Mouse (Mus musculus) lung, postnatal 0 days (tissue): ENCODE results near the gene Polrmt. TPM values are rescaled to one million over a fixed set of nuclear protein-coding genes. Genes with fewer than 3 reads are reported as not detected.

Experiments used
- ATAC-seq: fragments of 200-750 bp; cut with Nextera tagmentation; 2 replicates; pipeline ENCODE4 v1.8.0; 2017; ENCODE audit warnings: moderate library complexity
- DNase-seq: peaks from one replicate; pipeline ENCODE4 v3.0.0-alpha.2; 2016; ENCODE audit warnings: low spot score
- H3K27ac ChIP-seq: fragments of 300-500 bp; sonication (generic); 2 replicates; pipeline ENCODE4 v1.5.1; 2014; ENCODE audit warnings: antibody characterized with exemption, mild to moderate bottlenecking, low read length, mixed read lengths
- H3K27me3 ChIP-seq: fragments of 300-500 bp; sonication (generic); replicated peaks from 2 replicates; pipeline ENCODE4 v1.6.1; 2014; ENCODE audit warnings: low read length, mixed read lengths; ENCODE audit not compliant: insufficient read depth
- H3K36me3 ChIP-seq: fragments of 300-500 bp; sonication (generic); 2 replicates; pipeline ENCODE4 v1.6.1; 2014; ENCODE audit warnings: low read length, mixed read lengths; ENCODE audit not compliant: insufficient read depth
- H3K4me1 ChIP-seq: fragments of 300-500 bp; sonication (generic); 2 replicates; pipeline ENCODE4 v1.6.1; 2014; ENCODE audit warnings: antibody characterized with exemption, low read depth, low read length, mixed read lengths; ENCODE audit not compliant: insufficient read depth
- H3K4me2 ChIP-seq: fragments of 300-500 bp; sonication (generic); replicated peaks from 2 replicates; pipeline ENCODE4 v1.6.1; 2014; ENCODE audit warnings: low read depth, mild to moderate bottlenecking, low read length, moderate library complexity, mixed read lengths
- H3K4me3 ChIP-seq: fragments of 300-500 bp; sonication (generic); 2 replicates; pipeline ENCODE4 v1.5.1; 2014; ENCODE audit warnings: low read depth, low read length
- H3K9ac ChIP-seq: fragments of 300-500 bp; sonication (generic); replicated peaks from 2 replicates; pipeline ENCODE4 v1.6.1; 2014; ENCODE audit warnings: low read depth, mild to moderate bottlenecking
- H3K9me3 ChIP-seq: fragments of 300-500 bp; sonication (generic); 2 replicates; pipeline ENCODE4 v1.6.1; 2016; ENCODE audit warnings: low read length, mixed read lengths
- CTCF ChIP-seq: IDR thresholded peaks from 2 replicates; pipeline ENCODE4 v1.5.1; 2016; ENCODE audit warnings: antibody characterized with exemption, mild to moderate bottlenecking
- EP300 ChIP-seq: IDR thresholded peaks from 2 replicates; pipeline ENCODE4 v1.6.1; 2016; ENCODE audit warnings: antibody characterized with exemption, mild to moderate bottlenecking, control low read depth
- WGBS: fragments of 180-500 bp; shearing (Covaris S2); extraction: QIAGEN DNeasy Blood & Tissue Kit; methylation state at CpG from one replicate; pipeline ENCODE4 v1.1.7; 2014; 5-methylcytosine and 5-hydroxymethylcytosine counted together
- polyA plus RNA-seq: library from polyadenylated mRNA; unstranded; fragments of >200 nt; fragmentation: Nextera tagmentation; extraction: Ambion mirVana; gene quantifications from 2 replicates; pipeline ENCODE4 v1.2.1, GENCODE M21; 2015

The Polrmt gene
- polyA plus RNA-seq, 1 experiment from 2014 or later: 22.4 TPM

GRCm38 (mm10) chr10:79768400-79768799 lies 22.0 kb upstream of the Polrmt start:
- H3K27ac ChIP-seq: 0 out of 2 replicates have a peak overlapping the region, but pooled peaks have one; percentile 20
- H3K36me3 ChIP-seq: no peaks in the 10 kb centered on the region
- DNase-seq: peak; percentile 74
- H3K4me2 ChIP-seq: no peak overlapping the region
- H3K4me1 ChIP-seq: peaks cover 8% of the 10 kb centered on the region
- no peaks in the 10 kb centered on the region for H3K9me3 ChIP-seq
- no peak for ATAC-seq
- WGBS: under 1% methylated on average over 5 of the region's 5 CpGs
- H3K9ac ChIP-seq: no peak overlapping the region
- H3K4me3 ChIP-seq: no peak overlapping the region
- H3K27me3 ChIP-seq: no peaks in the 10 kb centered on the region
- TF ChIP-seq CTCF: peak; percentile 98
- TF ChIP-seq EP300: no peak

GRCm38 (mm10) chr10:79767372-79768244 lies 21.2 kb upstream of the Polrmt start:
- Histone ChIP-seq H3K36me3 (no peaks in the 10 kb centered on the region), H3K4me3 (peak overlapping the region; percentile 81), H3K27ac (peak overlapping the region; percentile 85), H3K4me2 (peak overlapping the region; percentile 70), H3K27me3 (no peaks in the 10 kb centered on the region), H3K4me1 (peaks cover 8% of the 10 kb centered on the region), H3K9me3 (no peaks in the 10 kb centered on the region), H3K9ac (0 out of 2 replicates have a peak overlapping the region, but pooled peaks have one; percentile 32)
- no peak for TF ChIP-seq EP300
- no peak for TF ChIP-seq CTCF
- DNase-seq (peak; percentile 93), ATAC-seq (peak; percentile 68)
- 8% methylated on average over 40 of the region's 40 CpGs for WGBS

GRCm38 (mm10) chr10:79766508-79767325 lies 20.3 kb upstream of the Polrmt start, which contains the start of gene Rnf126:
Gene Rnf126 (minus strand): TSS chr10:79766952.
- peak; percentile 99 for DNase-seq
- ATAC-seq: peak; percentile 94
- Histone ChIP-seq H3K9ac (peak within 1 kb of the TSS; percentile 62), H3K27me3 (no peaks in the 10 kb centered on the region), H3K4me3 (peak within 1 kb of the TSS; percentile 81), H3K4me1 (peaks cover 8% of the 10 kb centered on the region), H3K4me2 (peak within 1 kb of the TSS; percentile 70), H3K9me3 (no peaks in the 10 kb centered on the region), H3K27ac (peak within 1 kb of the TSS; percentile 85), H3K36me3 (peaks cover 2% of the 10 kb centered on the region; the same call in 1 of the 2 replicates)
- under 1% methylated on average over 69 of the region's 101 CpGs for WGBS
- no peak for TF ChIP-seq CTCF
- TF ChIP-seq EP300: no peak

- peak overlapping the region; percentile 81 for H3K4me3 ChIP-seq
- DNase-seq (no peak), ATAC-seq (no peak)
- no peaks in the 10 kb centered on the region for H3K9me3 ChIP-seq
- H3K4me1 ChIP-seq: peaks cover 8% of the 10 kb centered on the region
- peak overlapping the region; percentile 85 for H3K27ac ChIP-seq
- TF ChIP-seq CTCF (no peak), EP300 (no peak)
- H3K9ac ChIP-seq: peak overlapping the region; percentile 62
- peak overlapping the region; percentile 70 for H3K4me2 ChIP-seq
- H3K36me3 ChIP-seq: peaks cover 8% of the 10 kb centered on the region; the same call in 1 of the 2 replicates
- WGBS: 10% methylated on average over 8 of the region's 16 CpGs
- no peaks in the 10 kb centered on the region for H3K27me3 ChIP-seq
These were observed 19.7 kb upstream of the Polrmt start for GRCm38 (mm10) chr10:79766001-79766507.

GRCm38 (mm10) chr10:79765228-79765745 lies 18.9 kb upstream of the Polrmt start:
- 61% methylated on average over 2 of the region's 2 CpGs for WGBS
- H3K27me3 ChIP-seq: no peaks in the 10 kb centered on the region
- H3K9ac ChIP-seq: peak overlapping the region; percentile 62; the same call in 1 of the 2 replicates
- TF ChIP-seq EP300: no peak
- no peak for TF ChIP-seq CTCF
- no peaks in the 10 kb centered on the region for H3K9me3 ChIP-seq
- DNase-seq (no peak), ATAC-seq (no peak)
- H3K4me2 ChIP-seq: peak overlapping the region; percentile 70; the same call in 1 of the 2 replicates
- H3K4me3 ChIP-seq: no peak overlapping the region
- H3K27ac ChIP-seq: no peak overlapping the region
- H3K4me1 ChIP-seq: peaks cover 8% of the 10 kb centered on the region
- peaks cover 9% of the 10 kb centered on the region for H3K36me3 ChIP-seq
